Mouse (Mus musculus) urinary bladder, adult 18-20 months (tissue): ENCODE data around the gene Baz2b.

Experiments used
- DNase-seq, 2 experiments: peaks; one replicate each; pipeline ENCODE4 v3.0.0; 2022; ENCODE audit warnings: low spot score in 2 of 2, mixed read lengths in 2 of 2

Baz2b gene

GRCm38 (mm10) chr2:60132269-60133042 lies 77.2 kb downstream of the Baz2b start:
- no peak for DNase-seq

DNA sequence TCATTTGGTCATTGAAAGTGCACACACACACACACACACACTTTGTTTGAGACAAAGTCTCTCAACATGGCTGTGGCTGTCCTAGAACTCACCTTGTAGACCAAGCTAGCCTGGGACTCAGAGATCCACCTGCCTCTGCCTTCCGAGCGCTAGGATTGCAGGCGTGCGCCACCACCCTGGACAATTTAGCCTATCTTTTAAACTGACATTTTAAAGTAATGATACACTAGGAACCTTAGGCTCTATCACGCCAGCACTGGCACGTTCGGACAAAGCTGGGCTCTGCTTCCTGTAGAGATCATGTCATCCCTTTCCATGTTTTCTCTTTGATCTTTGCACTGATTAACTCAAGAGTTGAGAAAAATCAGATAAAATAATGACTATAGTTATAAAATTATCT lies 81.0 kb downstream of the Baz2b start:
- DNase-seq: no peak

DNA sequence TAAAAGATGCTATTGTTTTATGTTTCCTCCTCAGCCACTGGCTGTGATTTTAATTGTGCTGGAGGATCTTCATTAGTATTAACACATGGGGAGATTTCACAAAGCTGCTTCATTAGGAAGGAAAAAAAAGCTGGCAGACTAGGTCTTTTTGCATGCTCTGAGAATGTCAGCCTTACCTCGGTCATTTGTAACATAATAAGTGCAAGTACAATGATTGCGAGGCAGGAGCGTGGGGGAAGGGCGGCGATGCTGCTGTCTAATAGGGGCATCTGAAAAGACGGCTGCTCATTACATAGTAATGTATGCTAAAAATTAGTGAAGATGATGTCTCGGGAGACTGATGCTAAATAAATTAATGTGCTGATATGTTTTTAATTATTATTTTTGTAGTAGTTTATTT lies 82.8 kb downstream of the Baz2b start:
- DNase-seq: no peak

- no peak for DNase-seq
Measured at GRCm38 (mm10) chr2:60126292-60126691, 83.3 kb downstream of the Baz2b start.

- peak; percentile 45 to 67 for DNase-seq
Measured at GRCm38 (mm10) chr2:60125049-60126004, 84.3 kb downstream of the Baz2b start.

DNA sequence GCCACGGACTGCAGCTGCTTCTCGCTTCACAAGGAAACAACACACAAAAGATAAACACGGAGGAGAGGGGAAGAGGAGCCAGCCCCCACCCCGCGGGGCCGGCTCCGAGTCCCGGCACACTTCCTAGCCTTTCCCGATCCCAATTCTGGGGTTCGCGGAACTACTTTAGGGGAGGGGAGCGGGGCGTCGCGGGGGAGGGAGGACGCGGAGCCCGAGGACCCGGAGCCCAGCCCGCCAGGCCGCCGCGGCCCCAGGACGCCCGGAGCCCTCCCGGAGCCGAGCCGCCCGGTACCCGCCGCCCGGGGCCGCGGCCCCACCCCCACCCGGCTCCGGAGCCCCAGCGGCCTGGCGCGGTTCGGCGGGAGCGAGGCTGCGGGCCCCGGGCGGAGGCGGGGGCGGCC lies 85.0 kb downstream of the Baz2b start:
- peak; percentile 33 to 62 for DNase-seq

GRCm38 (mm10) chr2:60123911-60124647 lies 85.6 kb downstream of the Baz2b start:
- DNase-seq: no peak

GRCm38 (mm10) chr2:60123061-60123874 lies 86.4 kb downstream of the Baz2b start:
- no peak for DNase-seq

- no peak for DNase-seq
Measured at GRCm38 (mm10) chr2:60122188-60122587, 87.5 kb downstream of the Baz2b start.

DNA sequence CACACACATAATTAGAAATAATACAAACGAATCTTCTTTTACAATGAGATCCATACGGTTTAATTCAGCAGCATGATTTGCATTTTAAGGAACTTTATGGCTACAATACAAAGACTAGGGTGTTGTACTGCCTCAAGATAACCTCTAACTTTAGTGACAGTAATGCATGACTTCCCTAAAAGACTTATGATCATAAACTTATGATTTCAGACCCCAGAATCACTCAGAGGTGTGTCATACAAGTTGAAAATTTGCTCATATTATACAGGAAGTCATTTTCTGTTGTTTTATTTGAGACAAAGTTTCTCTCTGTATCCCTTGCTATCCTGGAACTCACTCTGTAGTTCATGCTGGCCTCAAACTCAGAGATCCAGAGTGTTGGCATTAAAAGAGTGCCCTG lies 89.0 kb downstream of the Baz2b start:
- DNase-seq: no peak

DNA sequence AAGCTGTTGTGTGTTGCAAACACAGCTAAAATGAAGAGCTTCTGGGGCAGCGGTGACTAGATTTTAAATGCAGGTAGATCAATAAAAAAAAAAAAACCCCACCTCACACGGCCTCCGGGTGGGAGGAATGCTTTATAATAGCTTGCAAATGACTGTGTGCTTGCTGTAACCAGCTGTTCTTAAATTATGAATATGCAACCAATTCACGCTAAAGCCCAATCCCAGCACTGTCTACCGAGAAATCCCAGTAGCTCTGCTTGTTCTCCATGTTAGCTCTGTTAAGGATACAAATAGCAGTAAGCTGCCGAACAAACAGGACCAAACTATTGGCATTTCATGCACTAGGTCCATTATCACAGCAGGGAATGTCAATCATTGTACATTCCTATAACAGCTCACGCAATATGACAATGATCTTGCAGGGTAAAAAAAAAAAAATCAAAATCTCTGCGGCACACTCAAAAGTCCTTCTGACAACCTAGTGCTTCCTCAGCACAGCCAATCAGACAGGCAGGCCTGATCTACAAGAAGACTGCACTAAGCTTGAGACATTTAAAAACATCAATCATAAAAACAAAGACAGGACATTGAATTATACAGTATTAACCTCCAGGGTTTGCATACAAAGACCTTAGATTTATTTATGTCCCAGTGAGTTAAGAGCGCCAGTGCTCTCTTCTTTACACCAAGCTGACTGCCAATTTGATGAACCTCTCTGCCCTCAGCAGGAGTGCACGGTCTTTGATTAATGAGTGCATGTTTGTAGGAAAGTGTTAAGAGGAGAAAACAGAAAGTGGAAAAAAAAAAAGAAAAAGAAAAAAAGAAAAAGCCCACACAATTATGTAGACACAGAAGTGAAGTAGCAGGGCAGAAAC lies 90.7 kb downstream of the Baz2b start:
- DNase-seq: no peak

GRCm38 (mm10) chr2:60117867-60118266 lies 91.8 kb downstream of the Baz2b start:
- no peak for DNase-seq

DNA sequence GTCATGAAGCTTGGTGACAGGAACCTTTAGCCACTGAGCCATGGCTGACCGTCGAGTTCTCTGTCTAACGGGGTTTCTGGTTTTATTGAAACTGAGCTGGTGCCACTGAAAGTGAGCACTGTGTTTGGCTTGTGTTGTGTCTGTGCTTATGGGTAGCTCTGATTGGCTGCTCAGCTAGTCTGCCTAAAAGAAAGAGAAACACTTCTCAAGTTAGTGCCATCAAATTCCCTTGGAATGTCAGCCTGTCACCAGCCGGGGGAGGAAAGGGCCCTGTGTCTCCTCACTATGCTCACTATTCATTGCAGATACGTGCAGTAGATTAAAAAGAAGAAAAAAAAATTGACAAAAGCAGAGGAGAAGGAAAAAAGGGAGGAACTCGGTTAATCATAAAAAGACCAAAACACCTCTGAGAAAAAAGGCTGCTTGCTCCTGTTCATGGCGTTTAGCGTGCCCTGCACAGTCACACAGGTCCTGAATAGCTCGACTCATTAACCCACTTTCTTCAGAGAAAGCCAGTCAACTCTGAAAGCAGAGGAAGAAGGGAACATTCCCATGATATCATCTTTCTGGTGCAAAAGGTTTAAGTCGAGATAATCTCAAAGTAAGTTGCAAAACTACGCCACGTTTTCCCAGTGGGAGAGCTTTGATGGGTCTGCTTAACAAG lies 93.6 kb downstream of the Baz2b start:
- DNase-seq: no peak

DNA sequence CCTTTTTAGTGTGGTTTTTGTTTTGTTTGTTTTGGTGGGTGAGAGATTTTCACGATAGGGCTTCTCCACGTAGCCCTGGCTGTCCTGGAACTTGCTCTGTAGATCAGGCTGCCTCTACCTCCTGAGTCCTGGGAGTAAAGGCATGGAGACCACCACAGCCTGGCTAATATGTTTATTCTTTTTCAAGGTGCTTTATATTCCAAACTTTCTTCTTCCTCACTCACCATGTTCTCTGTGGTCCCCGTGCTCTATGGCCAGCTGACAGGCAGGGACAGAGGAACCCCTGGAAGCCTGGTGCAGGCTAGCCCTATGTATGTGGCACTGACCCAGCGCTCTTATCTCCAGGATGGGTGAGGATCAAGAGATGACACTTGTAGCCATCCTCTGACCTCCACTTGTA lies 94.7 kb downstream of the Baz2b start:
- no peak for DNase-seq

DNA sequence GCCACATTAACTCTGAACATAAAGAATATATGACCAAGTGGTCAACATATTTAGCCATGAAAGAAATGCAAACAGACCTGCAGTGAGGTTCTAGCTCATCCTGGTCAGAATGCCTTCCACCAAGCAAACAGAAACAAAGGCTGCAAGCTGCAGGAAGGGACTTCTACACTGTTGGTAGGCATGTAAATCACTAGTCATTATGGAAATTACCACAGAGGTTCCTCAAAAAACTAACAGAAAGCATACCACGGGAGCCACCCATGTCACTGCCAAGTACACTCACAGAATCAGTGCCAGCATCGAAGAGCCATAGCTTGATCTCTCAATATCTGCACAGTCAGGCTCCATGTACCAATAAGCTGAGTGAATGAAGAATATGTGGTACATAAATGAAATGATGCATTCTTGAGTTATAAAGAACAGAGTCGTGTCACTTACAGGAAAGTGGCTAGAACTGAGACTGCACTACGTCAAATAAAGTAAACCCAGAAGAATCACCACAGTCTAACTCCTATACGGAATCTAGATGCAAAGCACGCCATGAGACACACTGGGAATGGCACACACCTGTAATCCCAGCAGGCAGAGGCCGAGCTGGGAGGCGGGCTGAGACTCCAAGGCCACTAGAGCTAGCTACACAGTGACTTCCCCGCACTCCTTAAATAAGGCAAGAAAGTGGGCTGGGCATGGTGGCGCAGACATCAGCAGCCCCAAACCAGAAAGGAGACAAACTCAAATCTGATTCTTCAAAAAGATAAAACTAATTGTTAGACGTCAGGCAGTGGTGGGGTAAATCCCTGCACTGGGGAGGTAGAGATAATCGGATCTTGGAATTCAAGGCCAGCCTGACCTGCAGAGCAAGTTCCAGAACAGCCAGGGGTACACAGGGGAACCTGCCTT lies 95.7 kb downstream of the Baz2b start:
- DNase-seq: no peak

DNA sequence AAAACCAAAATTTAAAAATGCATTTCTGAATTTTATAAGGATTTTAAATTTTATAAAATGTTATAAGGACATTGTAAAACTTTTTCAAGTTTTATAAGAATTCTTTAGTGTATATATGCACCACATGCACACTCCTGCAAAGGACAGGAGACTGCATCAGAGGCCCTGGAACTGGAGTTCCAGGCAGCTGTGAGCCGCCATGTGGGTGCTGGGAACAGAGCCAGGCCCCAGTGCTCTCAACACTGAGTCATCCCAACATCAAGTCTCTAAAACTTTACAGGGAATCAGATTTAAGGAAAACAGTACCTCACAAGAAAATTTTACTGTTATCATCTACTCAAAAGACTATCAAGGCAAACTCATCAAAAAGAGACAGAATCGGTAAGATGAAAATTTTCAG lies 97.5 kb downstream of the Baz2b start:
- no peak for DNase-seq

DNA sequence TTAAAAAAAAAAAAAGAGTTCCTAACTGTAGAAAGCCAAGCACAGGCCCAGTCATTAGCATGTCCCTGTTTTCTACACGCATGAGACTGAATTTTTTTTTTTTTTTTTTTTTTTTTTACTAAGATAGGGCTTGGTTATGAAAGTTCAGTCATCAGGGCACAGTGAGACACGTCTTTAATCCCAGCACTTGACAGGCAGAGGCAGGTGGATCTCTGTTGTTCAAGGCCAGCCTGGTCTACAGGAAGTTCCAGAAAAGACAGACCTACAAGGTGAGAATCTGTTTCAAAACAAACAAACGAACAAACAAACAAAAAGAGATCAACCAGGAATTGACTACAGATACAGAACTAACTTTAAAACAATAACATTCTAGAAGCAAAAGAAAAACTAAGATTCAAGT lies 100.6 kb downstream of the Baz2b start:
- DNase-seq: no peak

- no peak for DNase-seq
Measured at GRCm38 (mm10) chr2:60096625-60097024, 113.0 kb downstream of the Baz2b start.

DNA sequence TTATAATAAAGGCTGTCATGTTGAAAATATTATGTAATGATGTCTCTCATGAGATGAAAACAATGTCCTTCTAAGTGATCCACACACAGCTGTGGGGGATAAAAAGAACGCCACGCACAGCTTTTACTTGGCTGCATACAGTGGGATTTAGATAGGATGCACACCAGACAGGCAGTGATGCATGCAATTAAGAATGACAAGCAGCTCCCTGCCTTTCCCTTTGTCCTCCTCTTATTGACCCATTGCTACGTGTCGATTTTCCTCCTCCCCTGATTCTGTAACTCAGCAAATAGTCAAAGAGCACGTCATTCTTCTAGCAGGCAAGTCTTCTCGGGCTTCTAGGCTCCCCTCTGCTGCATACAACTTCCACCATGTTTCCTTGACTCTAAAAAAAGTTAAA lies 119.4 kb downstream of the Baz2b start:
- no peak for DNase-seq
